Mouse (Mus musculus): Measurements from ENCODE around the gene Vdr. TPM values are rescaled to one million over a fixed set of nuclear protein-coding genes. Genes with fewer than 3 reads are reported as not detected.

Vdr gene
- polyA plus RNA-seq (2016; fragmentation: Nextera tagmentation; extraction: Ambion mirVana) = 0.72 and 1.0 TPM in 2 replicates

GRCm38 (mm10) chr15:97910530-97910929 lies at the start of gene Vdr:
Gene Vdr, minus strand, starts transcription at chr15:97910630.
- Histone ChIP-seq H3K36me3 (no peaks in the 10 kb centered on the region), H3K4me1 (peaks cover 40% of the 10 kb centered on the region), H3K9me3 (replicated peaks) (no peaks in the 10 kb centered on the region), H3K4me3 (no peak within 1 kb of the TSS), H3K27ac (replicated peaks) (no peak within 1 kb of the TSS), H3K27me3 (ENCODE audit: low read depth, poor library complexity, severe bottlenecking) (peaks cover 62% of the 10 kb centered on the region)
- WGBS = 94% methylated on average over 2 of the region's 2 CpGs
- no peak for DNase-seq (ENCODE audit: low spot score)

- peak overlapping the region; percentile 69 for H3K27ac ChIP-seq (replicated peaks)
- 76% methylated on average over 11 of the region's 11 CpGs for WGBS
Measured at GRCm38 (mm10) chr15:97956416-97956815, 46.0 kb upstream of the Vdr start.

GRCm38 (mm10) chr15:97955742-97956141 lies 45.3 kb upstream of the Vdr start:
- no peaks in the 10 kb centered on the region for H3K36me3 ChIP-seq
- H3K9me3 ChIP-seq (replicated peaks) = no peaks in the 10 kb centered on the region
- peaks cover 40% of the 10 kb centered on the region for H3K27me3 ChIP-seq (ENCODE audit: low read depth, poor library complexity, severe bottlenecking)
- H3K27ac ChIP-seq (replicated peaks) = peak overlapping the region; percentile 69
- no peak overlapping the region for H3K4me3 ChIP-seq
- DNase-seq (ENCODE audit: low spot score) = no peak
- 33% methylated on average over 4 of the region's 4 CpGs for WGBS
- peaks cover 33% of the 10 kb centered on the region for H3K4me1 ChIP-seq

More at GRCm38 (mm10) chr15:97956416-97956815, 46.0 kb upstream of the Vdr start:
- Histone ChIP-seq H3K36me3 (no peaks in the 10 kb centered on the region), H3K27me3 (ENCODE audit: low read depth, poor library complexity, severe bottlenecking) (peaks cover 37% of the 10 kb centered on the region), H3K4me3 (no peak overlapping the region), H3K9me3 (replicated peaks) (no peaks in the 10 kb centered on the region), H3K4me1 (peaks cover 33% of the 10 kb centered on the region)
- DNase-seq (ENCODE audit: low spot score) = no peak

- peaks cover 33% of the 10 kb centered on the region for H3K4me1 ChIP-seq
- no peak overlapping the region for H3K4me3 ChIP-seq
- peaks cover 40% of the 10 kb centered on the region for H3K27me3 ChIP-seq (ENCODE audit: low read depth, poor library complexity, severe bottlenecking)
- H3K36me3 ChIP-seq = no peaks in the 10 kb centered on the region
- 71% methylated on average over 1 of the region's 1 CpGs for WGBS
- peak overlapping the region; percentile 69 for H3K27ac ChIP-seq (replicated peaks)
- DNase-seq (ENCODE audit: low spot score) = no peak
- no peaks in the 10 kb centered on the region for H3K9me3 ChIP-seq (replicated peaks)
Measured at GRCm38 (mm10) chr15:97955286-97955685, 44.9 kb upstream of the Vdr start.

- H3K36me3 ChIP-seq = no peaks in the 10 kb centered on the region
- H3K4me3 ChIP-seq = no peak overlapping the region
- peaks cover 40% of the 10 kb centered on the region for H3K27me3 ChIP-seq (ENCODE audit: low read depth, poor library complexity, severe bottlenecking)
- H3K9me3 ChIP-seq (replicated peaks) = no peaks in the 10 kb centered on the region
- H3K27ac ChIP-seq (replicated peaks) = peak overlapping the region; percentile 69
- WGBS = 84% methylated on average over 8 of the region's 8 CpGs
- peaks cover 33% of the 10 kb centered on the region for H3K4me1 ChIP-seq
- DNase-seq (ENCODE audit: low spot score) = no peak
Measured at GRCm38 (mm10) chr15:97954671-97955070, 44.2 kb upstream of the Vdr start.

- Histone ChIP-seq H3K27ac (replicated peaks) (no peak overlapping the region; the same call in 1 of the 2 replicates), H3K4me1 (peaks cover 42% of the 10 kb centered on the region), H3K4me3 (no peak overlapping the region), H3K27me3 (ENCODE audit: low read depth, poor library complexity, severe bottlenecking) (peaks cover 40% of the 10 kb centered on the region), H3K9me3 (replicated peaks) (no peaks in the 10 kb centered on the region), H3K36me3 (no peaks in the 10 kb centered on the region)
- 68% methylated on average over 4 of the region's 4 CpGs for WGBS
- DNase-seq (ENCODE audit: low spot score) = no peak
Measured at GRCm38 (mm10) chr15:97952889-97953189, 42.4 kb upstream of the Vdr start.

GRCm38 (mm10) chr15:97952137-97952888 lies 41.9 kb upstream of the Vdr start:
- Histone ChIP-seq H3K27ac (replicated peaks) (peak overlapping the region; percentile 52), H3K4me3 (0 out of 2 replicates have a peak overlapping the region, but pooled peaks have one; percentile 10), H3K36me3 (no peaks in the 10 kb centered on the region), H3K27me3 (ENCODE audit: low read depth, poor library complexity, severe bottlenecking) (peaks cover 40% of the 10 kb centered on the region), H3K9me3 (replicated peaks) (no peaks in the 10 kb centered on the region), H3K4me1 (peaks cover 42% of the 10 kb centered on the region)
- WGBS = 15% methylated on average over 16 of the region's 16 CpGs
- peak; percentile 83 for DNase-seq (ENCODE audit: low spot score)

GRCm38 (mm10) chr15:97950240-97950639 lies 39.8 kb upstream of the Vdr start:
- Histone ChIP-seq H3K9me3 (replicated peaks) (no peaks in the 10 kb centered on the region), H3K4me1 (peaks cover 28% of the 10 kb centered on the region), H3K36me3 (no peaks in the 10 kb centered on the region), H3K27ac (replicated peaks) (no peak overlapping the region), H3K4me3 (no peak overlapping the region), H3K27me3 (ENCODE audit: low read depth, poor library complexity, severe bottlenecking) (peaks cover 37% of the 10 kb centered on the region)
- WGBS = 83% methylated on average over 7 of the region's 7 CpGs
- no peak for DNase-seq (ENCODE audit: low spot score)

- H3K27me3 ChIP-seq (ENCODE audit: low read depth, poor library complexity, severe bottlenecking) = peaks cover 35% of the 10 kb centered on the region
- 91% methylated on average over 3 of the region's 3 CpGs for WGBS
- H3K36me3 ChIP-seq = no peaks in the 10 kb centered on the region
- peak overlapping the region; percentile 60; the same call in 1 of the 2 replicates for H3K27ac ChIP-seq (replicated peaks)
- no peak overlapping the region for H3K4me3 ChIP-seq
- peaks cover 23% of the 10 kb centered on the region for H3K4me1 ChIP-seq
- DNase-seq (ENCODE audit: low spot score) = no peak
- H3K9me3 ChIP-seq (replicated peaks) = no peaks in the 10 kb centered on the region
Measured at GRCm38 (mm10) chr15:97949706-97950105, 39.3 kb upstream of the Vdr start.

GRCm38 (mm10) chr15:97948720-97949119 lies 38.3 kb upstream of the Vdr start:
- Histone ChIP-seq H3K4me1 (peaks cover 21% of the 10 kb centered on the region), H3K9me3 (replicated peaks) (no peaks in the 10 kb centered on the region), H3K4me3 (no peak overlapping the region), H3K36me3 (no peaks in the 10 kb centered on the region), H3K27me3 (ENCODE audit: low read depth, poor library complexity, severe bottlenecking) (peaks cover 25% of the 10 kb centered on the region), H3K27ac (replicated peaks) (peak overlapping the region; percentile 60)
- no peak for DNase-seq (ENCODE audit: low spot score)
- WGBS = 36% methylated on average over 7 of the region's 7 CpGs

GRCm38 (mm10) chr15:97945656-97946315 lies 35.4 kb upstream of the Vdr start:
- WGBS = 88% methylated on average over 10 of the region's 11 CpGs

GRCm38 (mm10) chr15:97944919-97945574 lies 34.6 kb upstream of the Vdr start:
- DNase-seq (ENCODE audit: low spot score) = no peak
- H3K36me3 ChIP-seq = no peaks in the 10 kb centered on the region
- no peak overlapping the region for H3K27ac ChIP-seq (replicated peaks)
- no peaks in the 10 kb centered on the region for H3K9me3 ChIP-seq (replicated peaks)
- H3K4me1 ChIP-seq = peaks cover 9% of the 10 kb centered on the region
- no peaks in the 10 kb centered on the region for H3K27me3 ChIP-seq (ENCODE audit: low read depth, poor library complexity, severe bottlenecking)
- WGBS = 86% methylated on average over 11 of the region's 11 CpGs
- no peak overlapping the region for H3K4me3 ChIP-seq

More at GRCm38 (mm10) chr15:97945656-97946315, 35.4 kb upstream of the Vdr start:
- no peaks in the 10 kb centered on the region for H3K9me3 ChIP-seq (replicated peaks)
- peaks cover 9% of the 10 kb centered on the region for H3K4me1 ChIP-seq
- H3K27me3 ChIP-seq (ENCODE audit: low read depth, poor library complexity, severe bottlenecking) = no peaks in the 10 kb centered on the region
- H3K4me3 ChIP-seq = no peak overlapping the region
- H3K27ac ChIP-seq (replicated peaks) = no peak overlapping the region
- H3K36me3 ChIP-seq = no peaks in the 10 kb centered on the region
- no peak for DNase-seq (ENCODE audit: low spot score)

- H3K4me1 ChIP-seq = peaks cover 6% of the 10 kb centered on the region
- no peak overlapping the region for H3K4me3 ChIP-seq
- DNase-seq (ENCODE audit: low spot score) = no peak
- no peaks in the 10 kb centered on the region for H3K9me3 ChIP-seq (replicated peaks)
- no peaks in the 10 kb centered on the region for H3K36me3 ChIP-seq
- no peaks in the 10 kb centered on the region for H3K27me3 ChIP-seq (ENCODE audit: low read depth, poor library complexity, severe bottlenecking)
- 90% methylated on average over 8 of the region's 8 CpGs for WGBS
- no peak overlapping the region for H3K27ac ChIP-seq (replicated peaks)
Measured at GRCm38 (mm10) chr15:97943356-97943755, 32.9 kb upstream of the Vdr start.

Measured in midbrain, embryonic 10.5 days (tissue).